Mouse (Mus musculus) bone marrow, adult 2 months (tissue): Measurements from ENCODE around the gene Carnmt1.

ENCODE experiments used
- CTCF ChIP-seq: fragments of 200-500 bp; IDR thresholded peaks from 2 replicates; pipeline ENCODE4 v1.5.1; 2011; ENCODE audit warnings: low read length, control low read depth; ENCODE audit not compliant: control insufficient read depth, insufficient read depth
- POLR2A ChIP-seq: fragments of 200-500 bp; IDR thresholded peaks from 2 replicates; pipeline ENCODE4 v1.6.1; 2011; ENCODE audit warnings: low read depth, mild to moderate bottlenecking, control low read depth, low read length, borderline replicate concordance; ENCODE audit not compliant: control insufficient read depth

DNA sequence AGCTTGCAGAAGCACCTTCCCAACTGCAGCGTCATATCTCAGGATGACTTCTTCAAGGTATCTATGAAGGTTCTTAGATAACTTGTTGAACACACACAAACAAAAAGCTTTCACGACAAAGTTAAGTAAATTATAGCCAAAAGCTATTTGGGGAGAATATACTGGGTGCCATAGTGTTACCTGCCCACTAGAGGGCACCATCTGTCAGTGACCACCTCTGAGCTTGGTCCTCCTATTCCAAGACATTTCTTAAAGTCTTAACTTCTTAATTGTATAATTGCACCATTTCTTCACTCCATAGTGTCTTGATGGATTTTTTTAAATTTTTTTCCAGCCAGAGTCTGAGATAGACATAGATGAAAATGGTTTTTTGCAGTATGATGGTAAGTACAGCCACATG lies 31.0 kb upstream of the Carnmt1 start:
- peak; percentile 50 for TF ChIP-seq CTCF
- TF ChIP-seq POLR2A = no peak
